Mouse (Mus musculus) testis, adult 2 months (tissue): ENCODE measurements around the gene BC035947. TPM values are rescaled to one million over a fixed set of nuclear protein-coding genes. Genes with fewer than 3 reads are reported as not detected.
"Not testable (repeated sequence)": the region's sequence is repeated elsewhere in the genome, so short reads cannot be mapped to it uniquely, and the experiment has no call there.

Experiments used
- H3K27ac ChIP-seq: fragments of 200-500 bp; 2 replicates; pipeline ENCODE4 v1.5.1; 2012; ENCODE audit warnings: low read depth, low read length; ENCODE audit not compliant: control insufficient read depth, insufficient read depth
- H3K27me3 ChIP-seq: fragments of 200-500 bp; 2 replicates; pipeline ENCODE4 v1.6.1; 2012; ENCODE audit warnings: mild to moderate bottlenecking, low read length, moderate library complexity; ENCODE audit not compliant: control insufficient read depth, insufficient read depth
- H3K36me3 ChIP-seq: fragments of 200-500 bp; 2 replicates; pipeline ENCODE4 v1.6.1; 2012; ENCODE audit warnings: mild to moderate bottlenecking, low read length; ENCODE audit not compliant: control insufficient read depth, insufficient read depth
- H3K4me1 ChIP-seq: fragments of 200-500 bp; 2 replicates; pipeline ENCODE4 v1.6.1; 2012; ENCODE audit warnings: low read length; ENCODE audit not compliant: control insufficient read depth, insufficient read depth
- H3K4me3 ChIP-seq: fragments of 200-500 bp; 2 replicates; pipeline ENCODE4 v1.5.1; 2012; ENCODE audit warnings: low read depth, mild to moderate bottlenecking, low read length, moderate library complexity, mixed read lengths; ENCODE audit not compliant: control insufficient read depth
- CTCF ChIP-seq: fragments of 200-500 bp; IDR thresholded peaks from 2 replicates; pipeline ENCODE4 v1.5.1; 2012; ENCODE audit warnings: low read depth, mild to moderate bottlenecking, inconsistent platforms, low read length, moderate library complexity; ENCODE audit not compliant: control insufficient read depth, insufficient read depth, insufficient replicate concordance
- POLR2A ChIP-seq: fragments of 200-500 bp; IDR thresholded peaks from 2 replicates; pipeline ENCODE4 v1.6.1; 2012; ENCODE audit warnings: low read depth, mild to moderate bottlenecking, inconsistent platforms, low read length, moderate library complexity; ENCODE audit not compliant: control insufficient read depth
- polyA plus RNA-seq: library from polyadenylated mRNA; depleted of rRNA; stranded (reverse); fragments of >200 nt; gene quantifications from 2 replicates; pipeline ENCODE4 v1.2.3, GENCODE M21; 2012

BC035947 gene
- polyA plus RNA-seq, 1 experiment: 0.28 TPM

GRCm38 (mm10) chr1:78525189-78525886 lies 13.4 kb upstream of the BC035947 start:
- no peak overlapping the region for H3K27ac ChIP-seq

GRCm38 (mm10) chr1:78518907-78519306 lies 6.9 kb upstream of the BC035947 start:
- no peaks in the 10 kb centered on the region for H3K36me3 ChIP-seq
- no peak overlapping the region for H3K4me3 ChIP-seq
- no peaks in the 10 kb centered on the region for H3K27me3 ChIP-seq
- H3K27ac ChIP-seq: no peak overlapping the region
- H3K4me1 ChIP-seq: no peaks in the 10 kb centered on the region
- no peak for TF ChIP-seq CTCF
- no peak for TF ChIP-seq POLR2A

More at GRCm38 (mm10) chr1:78525189-78525886, 13.4 kb upstream of the BC035947 start:
- Histone ChIP-seq H3K4me3 (no peak overlapping the region; the same call in 1 of the 2 replicates), H3K36me3 (no peaks in the 10 kb centered on the region), H3K4me1 (peaks cover 2% of the 10 kb centered on the region; the same call in 1 of the 2 replicates), H3K27me3 (no peaks in the 10 kb centered on the region)
- TF ChIP-seq POLR2A (no peak), CTCF (peak; percentile 94; the same call in 1 of the 2 replicates)

GRCm38 (mm10) chr1:78512756-78513155 lies 798 bp upstream of the BC035947 start:
- TF ChIP-seq CTCF (no peak), POLR2A (no peak)
- Histone ChIP-seq H3K36me3 (no peaks in the 10 kb centered on the region), H3K27me3 (no peaks in the 10 kb centered on the region), H3K27ac (no peak overlapping the region), H3K4me3 (no peak overlapping the region), H3K4me1 (peaks cover 5% of the 10 kb centered on the region)

- no peak within 1 kb of the TSS for H3K27ac ChIP-seq
- H3K4me1 ChIP-seq: peaks cover 5% of the 10 kb centered on the region
These were observed 1.1 kb downstream of the BC035947 start, which contains the start of gene Mogat1 for GRCm38 (mm10) chr1:78510862-78511261. Mogat1 (plus strand) TSS chr1:78510991.

GRCm38 (mm10) chr1:78507137-78507536 lies 4.8 kb downstream of the BC035947 start:
- Histone ChIP-seq H3K27me3 (no peaks in the 10 kb centered on the region), H3K4me1 (peaks cover 5% of the 10 kb centered on the region), H3K36me3 (no peaks in the 10 kb centered on the region), H3K27ac (no peak overlapping the region), H3K4me3 (no peak overlapping the region)
- no peak for TF ChIP-seq CTCF
- no peak for TF ChIP-seq POLR2A

More at GRCm38 (mm10) chr1:78510862-78511261, 1.1 kb downstream of the BC035947 start, which contains the start of gene Mogat1:
- Histone ChIP-seq H3K4me3 (peak within 1 kb of the TSS; percentile 35), H3K36me3 (no peaks in the 10 kb centered on the region), H3K27me3 (no peaks in the 10 kb centered on the region)
- TF ChIP-seq POLR2A: no peak
- TF ChIP-seq CTCF: no peak

- no peak overlapping the region for H3K4me3 ChIP-seq
- H3K4me1 ChIP-seq: no peaks in the 10 kb centered on the region
- H3K27me3 ChIP-seq: no peaks in the 10 kb centered on the region
- H3K36me3 ChIP-seq: no peaks in the 10 kb centered on the region
- TF ChIP-seq CTCF: no peak
- TF ChIP-seq POLR2A: no peak
- no peak overlapping the region for H3K27ac ChIP-seq
These were observed 9.4 kb downstream of the BC035947 start for GRCm38 (mm10) chr1:78502527-78502926.

- H3K4me3 ChIP-seq, H3K36me3 ChIP-seq, H3K27ac ChIP-seq, H3K4me1 ChIP-seq, H3K27me3 ChIP-seq: not testable (repeated sequence)
These were observed 10.1 kb downstream of the BC035947 start for GRCm38 (mm10) chr1:78501856-78502255.
